Mouse (Mus musculus) spleen, adult 12 weeks (tissue): ENCODE measurements around the gene Adgrg2.

Experiments used
- DNase-seq: peaks from one replicate; pipeline ENCODE4 v3.0.0; 2022; ENCODE audit warnings: low spot score

Gene Adgrg2

DNA sequence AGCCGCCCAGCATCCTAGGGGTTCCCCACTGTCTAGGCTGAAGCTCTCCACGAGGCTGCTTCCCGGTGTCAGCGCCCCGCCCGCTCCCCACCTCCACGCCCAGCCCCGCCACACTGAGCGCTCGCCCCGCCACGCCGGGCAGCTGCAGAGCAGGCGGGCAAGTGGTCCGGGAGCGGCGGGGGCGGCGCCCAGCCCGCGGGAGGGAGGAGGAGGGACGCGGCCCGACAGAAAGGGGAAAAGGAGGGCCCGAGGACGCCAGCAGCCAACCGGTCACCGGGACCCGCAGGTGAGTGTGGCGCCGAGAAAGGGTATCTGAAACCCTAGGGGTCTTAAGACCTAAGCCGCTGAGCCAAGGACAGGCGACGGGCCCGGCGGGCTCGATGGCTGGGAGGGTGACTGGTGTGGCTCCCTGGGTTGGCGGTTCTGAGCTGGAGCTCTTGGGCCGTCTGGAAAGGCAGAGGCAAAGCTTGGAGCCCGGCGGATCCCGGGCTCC, at the start of gene Adgrg2:
Gene Adgrg2, plus strand, starts transcription at position 227 of the 493 bp plus-strand sequence.
- no peak for DNase-seq

DNA sequence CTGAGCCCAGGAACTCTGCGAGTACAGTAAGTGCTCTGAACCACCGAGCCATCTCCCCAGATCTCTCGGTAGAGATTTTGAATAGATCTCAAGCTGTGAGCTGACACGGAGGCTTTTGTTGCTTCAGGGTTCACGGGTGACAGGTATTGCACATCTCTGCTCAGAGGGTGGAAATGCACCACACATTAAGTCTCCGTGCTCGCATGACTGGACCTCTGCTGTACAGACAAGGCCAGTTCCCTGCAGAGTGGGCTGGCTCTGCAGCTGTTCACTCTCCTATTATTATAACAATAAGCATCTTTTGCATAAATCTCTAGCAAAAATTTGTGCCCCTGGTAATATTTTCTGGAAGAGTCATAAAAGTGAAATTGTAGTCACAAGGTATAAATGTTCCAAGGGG, 39.5 kb upstream of the Adgrg2 start:
- no peak for DNase-seq

DNA sequence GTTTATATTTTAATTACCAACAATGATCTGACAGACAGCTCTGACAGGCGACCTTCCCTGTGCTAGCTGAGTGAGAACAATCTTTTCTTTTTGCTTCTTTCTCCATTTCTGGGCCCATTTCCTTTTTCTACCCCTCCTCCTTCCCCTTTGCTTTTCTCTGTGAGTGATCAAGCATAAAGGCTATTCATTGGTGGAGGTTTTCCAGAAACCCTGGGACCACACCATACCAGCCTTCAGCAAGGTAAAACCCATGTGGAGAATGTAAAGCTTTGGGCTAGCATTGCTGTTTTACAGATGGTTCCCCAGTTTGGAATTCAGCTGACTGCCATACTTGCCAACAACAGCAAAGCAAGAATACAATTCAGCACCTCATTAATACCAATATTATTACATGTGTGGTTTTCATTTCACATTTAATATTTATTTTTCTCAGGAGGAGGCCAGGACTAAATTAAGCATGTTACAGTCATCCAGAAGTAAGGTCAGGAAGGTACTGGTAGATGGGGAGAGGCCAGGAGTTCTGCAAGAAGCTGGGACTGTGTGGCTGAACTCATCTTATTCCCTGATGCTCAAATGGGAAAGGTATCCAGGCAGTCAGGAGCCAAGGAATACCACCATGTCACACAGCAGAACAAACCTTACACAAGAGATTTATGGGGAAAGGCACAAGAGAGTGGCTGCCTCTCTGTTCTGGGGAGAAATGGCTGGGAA, 38.4 kb upstream of the Adgrg2 start:
- no peak for DNase-seq

DNA sequence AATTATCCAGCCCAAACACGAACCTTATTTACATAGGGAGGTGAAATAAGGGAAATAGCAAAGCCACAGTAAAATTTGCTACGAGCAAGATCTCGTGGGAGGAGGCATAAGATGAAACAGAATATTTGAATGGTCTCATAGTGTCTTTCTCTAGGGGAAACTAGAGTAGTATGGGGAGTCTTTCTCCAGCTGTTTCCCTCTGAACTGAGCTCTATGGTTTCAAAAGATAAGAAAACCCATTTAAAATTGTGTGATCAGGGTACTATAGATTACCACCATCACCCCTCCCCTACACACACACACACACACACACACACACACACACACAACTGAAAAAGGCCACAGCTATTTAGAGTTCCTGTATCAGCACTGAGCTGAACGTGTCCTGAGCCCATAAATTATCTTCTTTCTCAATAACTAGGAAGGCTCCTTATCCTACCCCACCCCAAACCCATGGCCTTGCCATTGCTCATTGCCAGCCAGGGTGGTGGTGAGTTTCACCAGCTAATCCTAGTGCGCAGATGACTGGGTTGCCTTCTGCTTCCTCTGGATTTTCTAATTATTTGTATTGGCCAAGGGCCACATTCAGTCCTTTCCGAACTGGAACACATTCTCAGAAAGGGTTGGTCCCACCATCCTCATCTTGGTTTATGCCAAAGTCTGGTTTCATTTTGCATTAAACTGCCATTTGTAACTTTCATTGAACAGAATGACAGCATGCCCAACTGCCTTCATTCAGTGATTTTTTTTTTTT, 5.6 kb upstream of the Adgrg2 start:
- DNase-seq: no peak

DNA sequence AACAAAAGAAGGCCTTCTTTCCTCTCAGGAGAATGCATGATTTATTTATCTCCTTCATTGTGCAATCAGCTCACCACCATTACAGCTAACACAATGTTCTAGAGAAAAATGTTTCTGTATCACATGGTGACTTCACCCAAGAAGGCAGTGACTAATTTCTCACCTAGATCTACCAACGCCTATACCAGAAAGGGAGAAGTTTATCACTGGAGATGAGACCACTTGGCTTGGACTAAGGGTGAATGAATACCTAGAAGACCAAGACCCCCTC, 5.1 kb upstream of the Adgrg2 start:
- no peak for DNase-seq

DNA sequence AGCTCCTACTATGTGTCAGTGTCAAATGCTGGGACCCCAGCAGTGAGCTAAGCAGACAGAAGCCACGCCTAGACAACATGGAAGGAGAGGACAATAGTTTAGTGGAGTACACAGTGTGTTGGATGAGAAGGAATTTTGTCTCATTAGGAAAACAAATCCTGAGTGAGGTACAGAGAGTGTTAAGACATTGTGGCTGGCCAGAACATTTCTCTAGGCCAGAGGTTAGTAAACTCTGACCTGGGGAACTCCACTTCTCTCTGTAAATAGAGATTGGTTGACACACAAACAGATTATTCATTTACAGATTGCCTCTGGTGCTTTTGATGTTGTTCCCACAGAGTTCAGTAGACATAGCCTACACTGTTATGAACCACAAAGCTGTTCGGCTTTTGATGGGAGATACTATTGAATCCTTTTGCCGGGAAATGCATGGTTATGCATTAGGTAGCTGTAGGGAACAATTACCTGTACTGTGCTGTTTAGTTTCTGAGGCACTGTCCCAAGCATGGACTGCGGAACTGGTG, 22.5 kb downstream of the Adgrg2 start:
- no peak for DNase-seq

DNA sequence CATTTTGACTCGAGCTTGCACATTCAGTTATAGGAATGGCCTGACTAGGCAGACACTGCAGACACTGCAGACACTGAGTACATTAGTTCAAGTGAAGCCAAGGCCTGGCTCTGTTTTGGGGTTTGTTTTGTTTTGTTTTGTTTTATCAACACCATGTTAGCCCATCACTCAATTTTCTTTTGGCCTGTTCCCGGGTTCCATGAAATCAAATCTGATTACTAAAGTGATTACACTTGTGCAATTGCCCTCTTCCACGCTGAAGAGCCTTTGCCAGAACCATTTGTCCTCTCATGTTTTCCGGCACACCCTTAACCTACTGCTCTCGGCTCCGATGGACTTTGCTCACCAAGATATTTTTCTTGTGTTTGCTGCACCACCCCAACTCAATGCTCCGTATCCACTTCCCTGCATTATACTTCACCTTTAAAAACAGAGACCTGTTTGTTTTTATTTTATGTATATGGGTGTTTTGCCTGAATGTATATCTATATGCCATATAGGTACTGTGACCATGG, 23.4 kb downstream of the Adgrg2 start:
- DNase-seq: no peak

DNA sequence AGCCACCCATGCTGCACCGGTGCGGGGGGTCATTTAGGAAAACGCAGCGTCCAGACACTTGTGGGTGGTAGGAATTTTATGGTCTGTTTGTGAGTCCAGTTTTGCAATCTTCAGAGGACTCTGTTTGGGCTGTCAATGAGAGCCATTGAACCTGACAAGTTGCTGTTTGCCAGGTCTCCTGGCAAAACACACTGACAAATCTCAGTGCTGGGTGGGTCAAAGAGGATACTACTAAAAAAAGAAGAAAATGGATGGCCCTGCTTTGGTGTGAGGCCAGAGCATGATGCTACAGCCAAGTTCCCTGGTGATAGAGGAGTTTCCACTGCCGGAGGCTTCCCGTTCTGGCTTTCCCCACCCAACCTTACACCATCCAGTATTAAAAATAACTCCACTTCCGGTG, 27.9 kb downstream of the Adgrg2 start:
- DNase-seq: no peak

DNA sequence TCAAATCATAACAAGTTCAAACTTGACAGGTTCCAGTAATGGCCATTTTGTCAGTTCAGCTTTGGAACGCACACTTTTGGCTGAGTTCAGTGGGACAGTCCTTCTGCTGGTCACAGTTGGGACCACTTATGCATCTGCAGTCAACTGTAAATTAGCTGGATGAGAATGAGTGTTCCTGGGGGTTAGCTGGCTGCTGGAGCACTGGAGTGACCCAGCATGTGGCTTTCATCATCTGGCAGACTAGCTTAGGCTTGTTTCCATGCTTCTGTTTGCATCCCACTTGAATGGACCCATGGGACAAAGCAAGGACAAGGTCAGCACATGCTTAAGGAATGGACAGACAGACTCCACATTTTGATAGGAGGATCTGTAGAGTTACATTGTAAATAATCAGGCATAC, 33.2 kb downstream of the Adgrg2 start:
- DNase-seq: no peak

DNA sequence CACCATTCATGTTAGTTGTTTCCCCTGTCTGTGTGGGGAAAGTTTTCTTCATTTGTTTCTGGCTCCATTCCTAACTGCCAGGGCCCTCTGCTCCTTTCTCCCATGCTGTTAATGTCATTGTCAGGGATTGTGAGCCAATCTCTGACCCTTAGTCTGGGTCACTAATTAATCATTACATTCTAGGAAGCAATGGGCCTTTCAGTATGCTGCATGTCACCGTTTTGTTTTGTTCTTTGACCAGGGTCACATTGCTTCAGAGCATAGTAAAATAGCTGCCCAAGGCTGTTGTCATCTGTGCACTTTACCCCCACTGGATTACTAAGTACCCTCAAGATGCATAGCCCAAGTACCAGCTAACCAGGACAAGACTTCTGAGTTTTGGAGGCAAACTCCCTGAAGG, 36.0 kb downstream of the Adgrg2 start:
- DNase-seq: no peak

DNA sequence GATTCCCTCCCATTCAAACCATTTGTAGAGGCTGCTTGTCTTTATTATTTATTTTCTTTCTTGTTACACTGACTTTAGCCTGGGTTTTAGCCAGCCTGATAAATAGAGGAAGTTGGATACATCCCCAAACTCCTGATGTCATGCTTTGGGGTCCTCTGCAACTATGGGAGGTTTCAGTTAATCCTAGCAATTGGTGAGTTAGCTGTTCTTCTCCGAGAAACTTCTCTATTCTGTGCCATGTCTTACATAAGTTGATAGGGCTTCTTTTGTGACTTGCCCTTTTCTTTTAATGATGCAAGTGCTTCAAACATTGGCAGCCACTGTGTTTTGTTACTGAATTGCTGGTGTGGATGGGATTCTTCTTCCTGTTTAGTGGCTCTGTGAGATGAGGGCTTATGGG, 36.4 kb downstream of the Adgrg2 start:
- no peak for DNase-seq

DNA sequence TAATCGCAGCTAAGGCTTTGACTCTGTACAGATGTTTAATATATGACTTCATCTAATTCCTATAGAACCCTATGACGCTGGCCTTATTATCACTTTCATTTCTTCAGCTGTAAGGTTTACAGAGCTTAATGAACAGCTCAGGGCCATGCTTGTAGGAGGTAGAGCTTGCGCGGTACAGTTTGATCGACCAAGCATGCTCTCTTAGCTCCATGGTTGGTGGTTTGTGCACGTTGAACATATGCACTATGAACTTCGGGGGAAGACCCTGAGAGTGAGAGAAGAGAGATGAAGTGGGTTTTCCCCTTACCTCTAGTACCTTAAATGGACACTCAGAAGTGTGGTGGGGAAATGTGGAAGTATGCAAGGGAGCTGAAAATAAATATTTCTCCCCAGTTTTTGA, 41.7 kb downstream of the Adgrg2 start:
- DNase-seq: no peak

DNA sequence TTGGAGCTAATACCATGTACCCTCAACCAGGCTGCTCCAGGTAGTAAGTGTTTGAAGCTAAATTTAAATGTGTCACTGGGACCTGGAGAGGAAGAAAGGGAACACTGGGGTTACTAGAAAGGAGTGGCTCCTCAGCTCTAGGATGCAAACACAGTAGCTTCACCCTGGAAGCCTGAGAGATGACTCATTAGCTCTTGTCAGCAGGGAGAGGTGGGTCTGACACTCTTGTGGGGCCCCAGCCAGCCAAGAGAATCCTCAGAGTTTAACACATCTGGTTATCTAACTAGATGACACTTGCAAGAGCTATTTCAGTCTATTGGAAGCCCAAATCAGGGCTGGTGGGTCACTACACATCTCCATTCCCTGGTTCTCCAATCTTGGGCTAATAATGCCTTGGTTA, 50.8 kb downstream of the Adgrg2 start:
- no peak for DNase-seq

DNA sequence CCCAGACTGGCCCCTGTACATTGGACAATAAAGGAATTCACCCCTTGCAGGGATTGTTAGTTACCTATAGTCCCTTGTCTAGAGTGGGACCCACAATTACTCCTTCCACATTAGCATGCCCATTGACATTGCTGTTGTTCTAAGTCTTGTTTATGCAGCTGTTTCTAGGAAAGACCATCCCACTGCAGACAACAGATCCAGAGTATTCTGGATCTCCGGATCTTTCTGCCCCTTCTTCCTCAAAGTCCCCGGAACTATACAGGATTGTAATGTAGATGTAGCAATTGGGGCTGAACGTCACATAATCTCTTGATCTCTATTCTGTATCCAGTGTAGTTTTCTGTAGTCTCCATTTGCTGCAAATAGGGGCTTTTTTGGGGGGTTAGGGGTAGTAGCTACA, 57.9 kb downstream of the Adgrg2 start:
- DNase-seq: no peak

DNA sequence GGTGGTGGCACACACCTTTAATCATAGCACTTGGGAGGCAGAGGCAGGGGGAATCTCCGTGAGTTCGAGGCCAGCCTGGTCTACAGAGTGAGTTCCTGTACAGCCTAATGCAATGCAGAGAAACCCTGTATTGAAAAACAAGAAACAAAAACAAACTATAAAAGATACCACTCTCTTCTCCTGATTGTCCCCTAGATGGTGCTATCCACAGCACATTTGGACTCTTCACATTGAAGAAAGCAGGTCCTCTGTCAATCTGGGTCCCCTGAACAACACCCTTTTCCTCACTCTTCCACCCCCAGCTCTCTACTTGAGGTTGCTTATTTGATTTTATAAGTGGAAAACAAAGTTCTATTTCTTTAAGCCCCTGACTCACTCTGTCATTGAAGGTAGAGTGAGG, 58.9 kb downstream of the Adgrg2 start:
- DNase-seq: no peak

DNA sequence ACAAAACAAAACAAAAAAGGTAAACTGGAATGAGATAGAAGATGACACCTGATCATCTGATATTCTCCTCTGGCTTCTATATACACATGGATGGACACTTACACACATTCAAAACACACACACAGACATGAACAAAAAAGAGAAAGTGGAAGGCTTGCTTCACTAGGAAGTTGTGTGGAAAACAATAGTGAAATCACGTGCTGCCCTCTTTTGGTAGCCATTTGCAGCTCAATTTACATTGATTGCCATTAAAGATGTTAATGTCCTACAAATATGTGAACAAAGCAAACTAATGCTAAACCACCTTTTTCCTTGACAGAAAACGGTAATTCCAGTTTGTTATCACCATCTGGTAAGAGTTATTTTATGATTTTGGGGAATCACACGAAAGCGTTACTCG, 65.2 kb downstream of the Adgrg2 start:
- DNase-seq: no peak

DNA sequence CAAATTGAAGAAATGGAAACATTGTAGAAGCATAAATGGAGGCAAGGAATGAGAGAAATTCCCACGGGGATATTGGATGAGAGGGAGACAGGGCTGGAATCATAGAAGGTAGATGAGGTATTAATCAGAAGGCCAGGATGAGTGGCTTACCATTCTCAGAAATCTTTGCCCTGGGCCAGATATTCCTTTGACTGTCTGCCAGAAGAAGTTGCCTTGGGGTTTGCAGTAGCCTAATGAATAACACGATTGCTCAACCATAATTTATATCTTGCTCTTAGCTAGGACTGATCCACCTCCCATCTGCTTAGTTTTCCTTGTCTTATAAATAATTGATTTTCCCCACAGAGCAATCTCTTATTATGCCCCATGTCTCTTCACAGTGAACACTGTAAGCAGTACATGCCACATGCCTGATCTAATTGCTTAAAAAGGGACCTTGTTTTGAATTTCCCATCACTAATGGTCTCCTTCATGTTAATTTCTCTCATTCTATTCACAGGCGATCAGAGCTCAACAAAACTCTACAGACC, 80.8 kb downstream of the Adgrg2 start:
- DNase-seq: no peak

DNA sequence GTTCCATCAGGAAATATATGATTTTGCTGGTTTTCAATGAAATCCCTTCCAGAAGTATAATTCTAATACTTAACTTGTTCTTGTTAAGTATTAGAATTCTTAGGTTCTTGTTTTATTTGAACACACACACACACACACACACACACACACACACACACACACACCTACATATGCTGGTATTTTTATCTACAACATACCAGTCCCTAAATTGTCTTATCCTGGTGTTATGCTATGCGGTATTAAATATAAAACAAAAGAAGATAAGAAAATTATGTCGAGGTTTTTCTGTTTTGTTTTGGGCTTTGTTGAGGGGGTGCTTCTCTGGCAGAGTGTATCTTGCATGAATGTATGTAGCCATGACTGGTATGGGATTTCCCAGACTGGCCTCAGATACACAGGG, 99.3 kb downstream of the Adgrg2 start:
- no peak for DNase-seq

DNA sequence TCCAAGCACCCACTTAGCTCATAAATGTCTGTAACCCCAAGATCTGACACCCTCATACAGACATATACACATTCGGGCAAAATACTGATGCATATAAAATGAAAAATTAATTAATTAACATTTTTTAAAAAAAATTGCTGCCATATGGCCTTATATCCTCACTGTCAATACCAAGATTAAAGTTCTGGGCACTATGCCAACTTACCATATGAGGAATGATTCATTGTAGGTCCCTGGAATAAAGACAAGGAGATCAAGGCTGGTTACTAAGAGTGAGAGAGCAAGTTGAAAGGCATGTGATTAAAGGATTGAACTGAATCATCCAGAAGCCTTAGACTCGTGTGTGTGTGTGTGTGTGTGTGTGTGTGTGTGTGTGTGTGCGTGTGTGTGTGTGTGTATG, 103.8 kb downstream of the Adgrg2 start:
- DNase-seq: no peak

DNA sequence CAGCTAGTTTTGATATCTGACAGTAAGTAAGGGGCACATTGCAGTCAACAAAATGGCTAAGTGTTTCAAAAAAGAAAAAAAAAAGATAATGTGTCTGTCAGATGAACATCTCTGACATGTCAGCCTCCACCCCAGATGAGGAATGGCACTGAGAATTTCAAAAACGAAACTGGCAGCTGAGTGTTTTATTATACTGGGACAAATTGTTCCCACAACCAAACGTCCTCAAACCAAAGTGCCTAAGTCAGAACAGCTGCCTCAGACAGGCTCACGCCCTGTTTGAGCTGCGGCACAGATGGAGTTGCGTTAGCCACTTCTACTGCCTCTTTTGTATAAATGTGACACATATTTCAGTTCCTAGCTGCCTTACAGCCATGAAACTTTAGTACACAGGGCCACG, 104.4 kb downstream of the Adgrg2 start:
- DNase-seq: no peak

DNA sequence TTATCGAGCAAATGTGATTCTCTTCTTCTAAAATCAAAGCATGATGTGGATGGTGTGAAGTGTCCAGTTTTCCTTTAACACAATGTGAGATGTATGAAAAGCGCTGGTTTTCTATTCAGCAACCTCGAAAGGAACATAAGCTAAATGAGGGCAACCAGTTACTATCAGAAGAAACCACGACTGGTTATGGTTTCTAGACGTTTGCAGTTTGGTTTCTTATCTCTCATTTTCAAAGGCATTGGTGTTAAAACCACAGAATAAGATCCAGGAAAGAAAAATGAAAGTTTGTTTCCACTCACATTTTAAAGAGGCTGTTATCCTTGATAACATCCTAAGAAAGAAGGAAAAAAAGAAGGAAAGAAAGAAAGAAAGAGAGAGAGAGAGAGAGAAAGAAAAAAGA, 106.0 kb downstream of the Adgrg2 start:
- no peak for DNase-seq

DNA sequence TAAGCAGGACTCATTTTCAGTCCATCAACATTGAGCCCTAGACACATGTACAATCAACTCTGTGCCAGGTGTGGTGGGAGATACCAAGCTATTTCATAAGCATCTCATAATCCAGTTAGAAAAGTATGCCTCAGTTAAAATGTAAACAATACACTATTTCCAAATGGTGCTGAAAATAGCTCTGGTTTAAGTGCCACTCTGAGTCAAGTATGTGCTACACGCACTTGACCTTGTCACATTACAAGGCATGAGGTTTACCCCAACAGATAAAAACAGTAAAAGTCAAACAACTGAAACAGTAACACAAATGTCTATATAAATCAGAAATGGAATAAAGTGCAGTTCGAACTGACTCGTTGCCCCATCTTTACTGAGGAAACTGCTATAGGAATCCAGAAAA, 110.6 kb downstream of the Adgrg2 start:
- DNase-seq: no peak

DNA sequence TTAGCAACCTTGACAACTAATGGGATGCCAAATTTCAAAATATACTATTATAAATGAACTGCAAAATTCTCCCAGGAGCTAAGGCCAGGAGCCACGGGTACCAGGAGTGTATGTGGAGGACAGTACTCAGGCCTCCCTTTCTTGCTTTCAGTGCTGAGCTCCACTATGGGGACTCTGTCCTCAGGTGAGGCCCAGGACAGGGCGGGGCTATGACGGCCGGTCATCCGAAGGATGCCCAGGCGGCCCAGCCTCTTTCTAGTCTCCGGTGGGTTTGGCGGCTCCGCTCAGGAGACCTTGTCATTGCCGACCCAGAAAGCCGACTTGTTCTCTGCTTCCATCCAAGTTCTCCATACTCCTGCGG, 111.2 kb downstream of the Adgrg2 start:
- no peak for DNase-seq
